Mouse (Mus musculus) lung, embryonic 16.5 days (tissue): ENCODE results near the gene Olfr1315-ps1. TPM values are rescaled to one million over a fixed set of nuclear protein-coding genes. Genes with fewer than 3 reads are reported as not detected.

Experiments used
- ATAC-seq: fragments of 200-750 bp; cut with Nextera tagmentation; 2 replicates; pipeline ENCODE4 v1.8.0; 2017; ENCODE audit warnings: low read depth, mild to moderate bottlenecking, moderate library complexity
- H3K27ac ChIP-seq: fragments of 300-500 bp; sonication (generic); 2 replicates; pipeline ENCODE4 v1.5.1; 2014; ENCODE audit warnings: mild to moderate bottlenecking, control low read depth, low read length
- H3K27me3 ChIP-seq: fragments of 300-500 bp; sonication (generic); 2 replicates; pipeline ENCODE4 v1.6.1; 2014; ENCODE audit warnings: low read depth, low read length, mixed read lengths; ENCODE audit not compliant: control insufficient read depth, insufficient read depth
- H3K36me3 ChIP-seq: fragments of 300-500 bp; sonication (generic); 2 replicates; pipeline ENCODE4 v1.6.1; 2014; ENCODE audit warnings: low read length; ENCODE audit not compliant: control insufficient read depth, insufficient read depth
- H3K4me1 ChIP-seq: fragments of 300-500 bp; sonication (generic); replicated peaks from 2 replicates; pipeline ENCODE4 v1.6.1; 2014; ENCODE audit warnings: low read length, mixed read lengths; ENCODE audit not compliant: control insufficient read depth, insufficient read depth
- H3K4me2 ChIP-seq: fragments of 300-500 bp; sonication (generic); 2 replicates; pipeline ENCODE4 v1.6.1; 2014; ENCODE audit warnings: low read depth, low read length, control low read depth
- H3K4me3 ChIP-seq: fragments of 300-500 bp; sonication (generic); 2 replicates; pipeline ENCODE4 v1.5.1; 2014; ENCODE audit warnings: mild to moderate bottlenecking, low read length, control low read depth
- H3K9ac ChIP-seq: fragments of 300-500 bp; sonication (generic); 2 replicates; pipeline ENCODE4 v1.6.1; 2014; ENCODE audit warnings: low read length, control low read depth
- H3K9me3 ChIP-seq: fragments of 300-500 bp; sonication (generic); 2 replicates; pipeline ENCODE4 v1.6.1; 2016; ENCODE audit warnings: low read length; ENCODE audit not compliant: control insufficient read depth
- WGBS: fragments of 180-500 bp; shearing (Covaris S2); extraction: QIAGEN DNeasy Blood & Tissue Kit; methylation state at CpG from one replicate; pipeline ENCODE4 v1.1.7; 2014; 5-methylcytosine and 5-hydroxymethylcytosine counted together
- polyA plus RNA-seq: library from polyadenylated mRNA; unstranded; fragments of >200 nt; fragmentation: Nextera tagmentation; extraction: Ambion mirVana; gene quantifications from 2 replicates; pipeline ENCODE4 v1.2.1, GENCODE M21; 2015

The Olfr1315-ps1 gene
- not detected in 2 replicates for polyA plus RNA-seq

- no peak within 1 kb of the TSS for H3K4me3 ChIP-seq
- no peaks in the 10 kb centered on the region for H3K27me3 ChIP-seq
- H3K36me3 ChIP-seq: no peaks in the 10 kb centered on the region
- H3K4me2 ChIP-seq: no peak within 1 kb of the TSS
- no peak within 1 kb of the TSS for H3K27ac ChIP-seq
- 66% methylated on average over 1 of the region's 1 CpGs for WGBS
- no peaks in the 10 kb centered on the region for H3K9me3 ChIP-seq
- no peak within 1 kb of the TSS for H3K9ac ChIP-seq
- no peak for ATAC-seq
- H3K4me1 ChIP-seq: no peaks in the 10 kb centered on the region
Observed at GRCm38 (mm10) chr2:112115340-112115739, at the start of gene Olfr1315-ps1. Olfr1315-ps1 (minus strand) TSS chr2:112115440.

- Histone ChIP-seq H3K4me2 (no peak within 1 kb of the TSS), H3K9me3 (no peaks in the 10 kb centered on the region)
- ATAC-seq: no peak
Observed at GRCm38 (mm10) chr2:112153898-112154297, 38.7 kb upstream of the Olfr1315-ps1 start, which contains the start of gene Olfr1318. Olfr1318 (plus strand) TSS chr2:112154198.

GRCm38 (mm10) chr2:112140029-112140428, 24.8 kb upstream of the Olfr1315-ps1 start, which contains the start of gene Olfr1317:
Olfr1317 (plus strand) TSS chr2:112140329.
- no peak within 1 kb of the TSS for H3K4me3 ChIP-seq
- no peaks in the 10 kb centered on the region for H3K27me3 ChIP-seq
- WGBS: 54% methylated on average over 2 of the region's 2 CpGs
- no peaks in the 10 kb centered on the region for H3K9me3 ChIP-seq
- H3K27ac ChIP-seq: no peak within 1 kb of the TSS
- no peaks in the 10 kb centered on the region for H3K36me3 ChIP-seq
- ATAC-seq: no peak
- no peaks in the 10 kb centered on the region for H3K4me1 ChIP-seq
- H3K4me2 ChIP-seq: no peak within 1 kb of the TSS
- no peak within 1 kb of the TSS for H3K9ac ChIP-seq

More at GRCm38 (mm10) chr2:112153898-112154297, 38.7 kb upstream of the Olfr1315-ps1 start, which contains the start of gene Olfr1318:
- H3K36me3 ChIP-seq: no peaks in the 10 kb centered on the region
- no peak within 1 kb of the TSS for H3K9ac ChIP-seq
- no peaks in the 10 kb centered on the region for H3K27me3 ChIP-seq
- no peaks in the 10 kb centered on the region for H3K4me1 ChIP-seq
- no peak within 1 kb of the TSS for H3K27ac ChIP-seq
- no peak within 1 kb of the TSS for H3K4me3 ChIP-seq

- Histone ChIP-seq H3K27me3 (no peaks in the 10 kb centered on the region), H3K9me3 (no peaks in the 10 kb centered on the region), H3K27ac (no peak within 1 kb of the TSS), H3K4me2 (no peak within 1 kb of the TSS), H3K36me3 (no peaks in the 10 kb centered on the region), H3K4me1 (no peaks in the 10 kb centered on the region), H3K4me3 (no peak within 1 kb of the TSS), H3K9ac (no peak within 1 kb of the TSS)
- WGBS: 81% methylated on average over 2 of the region's 2 CpGs
- no peak for ATAC-seq
Observed at GRCm38 (mm10) chr2:112134877-112135276, 19.6 kb upstream of the Olfr1315-ps1 start, which contains the start of gene Olfr1316. Olfr1316 (minus strand) TSS chr2:112134977.

- H3K27ac ChIP-seq: no peak within 1 kb of the TSS
- ATAC-seq: no peak
Observed at GRCm38 (mm10) chr2:112096681-112097080, 18.6 kb downstream of the Olfr1315-ps1 start, which contains the start of gene Olfr1314. Olfr1314 (minus strand) TSS chr2:112096781.

GRCm38 (mm10) chr2:112077743-112078142, 37.5 kb downstream of the Olfr1315-ps1 start, which contains the start of gene Olfr1313:
Olfr1313 (minus strand) TSS chr2:112077843.
- no peak for ATAC-seq
- no peak within 1 kb of the TSS for H3K9ac ChIP-seq
- no peaks in the 10 kb centered on the region for H3K9me3 ChIP-seq
- H3K4me2 ChIP-seq: no peak within 1 kb of the TSS
- H3K4me3 ChIP-seq: no peak within 1 kb of the TSS
- no peaks in the 10 kb centered on the region for H3K4me1 ChIP-seq
- no peak within 1 kb of the TSS for H3K27ac ChIP-seq
- H3K36me3 ChIP-seq: no peaks in the 10 kb centered on the region
- H3K27me3 ChIP-seq: no peaks in the 10 kb centered on the region

More at GRCm38 (mm10) chr2:112096681-112097080, 18.6 kb downstream of the Olfr1315-ps1 start, which contains the start of gene Olfr1314:
- Histone ChIP-seq H3K4me1 (no peaks in the 10 kb centered on the region), H3K9me3 (no peaks in the 10 kb centered on the region), H3K36me3 (no peaks in the 10 kb centered on the region), H3K9ac (no peak within 1 kb of the TSS), H3K4me2 (no peak within 1 kb of the TSS), H3K27me3 (no peaks in the 10 kb centered on the region), H3K4me3 (no peak within 1 kb of the TSS)

Other genes with a start within 250 kb of the Olfr1315-ps1 start
- gene Olfr1305, start 238.3 kb downstream of the Olfr1315-ps1 start, polyA plus RNA-seq: not detected in 2 replicates
- not detected in 2 replicates for gene Olfr1306, start 199.2 kb downstream of the Olfr1315-ps1 start, polyA plus RNA-seq
- not detected in 2 replicates for gene Olfr1307, start 166.0 kb downstream of the Olfr1315-ps1 start, polyA plus RNA-seq
- not detected in 2 replicates for gene Olfr1308, start 150.5 kb downstream of the Olfr1315-ps1 start, polyA plus RNA-seq
- gene Olfr1309, start 125.2 kb downstream of the Olfr1315-ps1 start, polyA plus RNA-seq: not detected in 2 replicates
- not detected in 2 replicates for gene Olfr1310, start 102.7 kb downstream of the Olfr1315-ps1 start, polyA plus RNA-seq
- gene Olfr1311, start 91.0 kb downstream of the Olfr1315-ps1 start, polyA plus RNA-seq: not detected in 2 replicates
- not detected in 2 replicates for gene Olfr1312, start 65.2 kb downstream of the Olfr1315-ps1 start, polyA plus RNA-seq
- gene Olfr1313, start 37.6 kb downstream of the Olfr1315-ps1 start, polyA plus RNA-seq: not detected in 2 replicates
- not detected in 2 replicates for gene Olfr1314, start 18.7 kb downstream of the Olfr1315-ps1 start, polyA plus RNA-seq
- gene Olfr1316, start 19.5 kb upstream of the Olfr1315-ps1 start, polyA plus RNA-seq: not detected in 2 replicates
- gene Olfr1317, start 24.9 kb upstream of the Olfr1315-ps1 start, polyA plus RNA-seq: not detected in 2 replicates
- gene Olfr1318, start 38.8 kb upstream of the Olfr1315-ps1 start, polyA plus RNA-seq: not detected in 2 replicates
- 17.3 and 19.4 TPM in 2 replicates for gene Lpcat4, start 124.0 kb upstream of the Olfr1315-ps1 start, polyA plus RNA-seq
- gene Nutm1, start 143.9 kb upstream of the Olfr1315-ps1 start, polyA plus RNA-seq: not detected in 2 replicates
- gene Nop10, start 146.5 kb upstream of the Olfr1315-ps1 start, polyA plus RNA-seq: 174 and 177 TPM in 2 replicates
- 8.9 and 9.8 TPM in 2 replicates for gene Slc12a6, start 150.4 kb upstream of the Olfr1315-ps1 start, polyA plus RNA-seq
- not detected in 2 replicates for gene Gm21985, start 150.9 kb upstream of the Olfr1315-ps1 start, polyA plus RNA-seq